Mouse (Mus musculus): ENCODE data around the gene Gm13078. TPM values are rescaled to one million over a fixed set of nuclear protein-coding genes. Genes with fewer than 3 reads are reported as not detected.

Gm13078 gene
- not detected in 2 replicates for polyA plus RNA-seq (2016; fragmentation: Nextera tagmentation; extraction: Ambion mirVana)

DNA sequence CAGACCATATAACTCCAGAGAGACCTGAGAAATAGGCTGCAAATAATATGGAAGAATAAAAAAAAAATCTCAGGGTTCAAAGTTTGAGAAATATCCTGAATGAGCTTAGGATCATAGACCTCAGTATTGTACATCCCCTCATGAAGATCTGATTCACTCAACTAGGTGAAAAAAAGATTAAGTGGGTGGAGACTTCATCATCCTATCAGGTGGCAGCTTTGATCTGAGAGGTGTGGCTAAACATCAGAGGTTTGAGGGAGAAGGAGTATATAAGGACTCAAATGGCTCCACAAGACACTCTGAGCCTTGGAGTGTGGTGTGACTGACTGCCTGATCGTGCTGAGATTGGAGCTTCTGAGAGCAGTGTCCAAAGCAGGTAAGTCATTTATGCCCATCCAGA lies at the start of gene Gm13078:
Gm13078 (plus strand) TSS at position 301 of the 400 bp plus-strand sequence.
- Histone ChIP-seq H3K36me3 (replicated peaks) (no peaks in the 10 kb centered on the region), H3K27ac (replicated peaks) (no peak within 1 kb of the TSS), H3K4me1 (no peaks in the 10 kb centered on the region), H3K4me3 (no peak within 1 kb of the TSS), H3K9me3 (peaks cover 53% of the 10 kb centered on the region), H3K27me3 (replicated peaks; ENCODE audit: low read depth, poor library complexity, severe bottlenecking) (no peaks in the 10 kb centered on the region)
- DNase-seq (ENCODE audit: low spot score): no peak
- 77% methylated on average over 1 of the region's 1 CpGs for WGBS

DNA sequence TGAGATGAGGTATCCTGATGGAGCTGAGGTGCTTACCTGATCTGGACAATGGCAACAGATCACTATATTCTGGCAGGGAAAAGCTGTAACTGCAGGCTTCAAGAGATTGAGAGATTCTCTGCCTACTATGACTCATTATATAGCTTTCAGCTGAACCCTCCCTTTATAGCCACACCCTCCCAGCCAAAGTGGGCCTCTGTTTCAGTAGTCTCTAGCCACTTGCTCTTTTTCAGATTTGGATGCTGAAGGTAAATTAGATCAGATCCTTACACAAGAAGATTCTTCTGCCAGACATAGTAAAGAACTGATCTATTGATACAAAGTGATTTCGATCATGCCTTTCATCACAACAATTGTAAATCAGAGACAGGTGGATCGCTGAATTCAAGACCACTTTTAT lies 16.6 kb upstream of the Gm13078 start, which contains the start of gene Gm13089:
Gm13089 (minus strand) TSS at position 101 of the 400 bp plus-strand sequence.
- WGBS: 80% methylated on average over 2 of the region's 2 CpGs
- Histone ChIP-seq H3K27ac (replicated peaks) (no peak within 1 kb of the TSS), H3K4me3 (no peak within 1 kb of the TSS), H3K36me3 (replicated peaks) (no peaks in the 10 kb centered on the region), H3K4me1 (no peaks in the 10 kb centered on the region), H3K9me3 (peaks cover 52% of the 10 kb centered on the region), H3K27me3 (replicated peaks; ENCODE audit: low read depth, poor library complexity, severe bottlenecking) (no peaks in the 10 kb centered on the region)
- DNase-seq (ENCODE audit: low spot score): no peak

Other genes starting within 250 kb of the Gm13078 start
- gene Gm13043, start 208.1 kb upstream of the Gm13078 start, polyA plus RNA-seq (2016; fragmentation: Nextera tagmentation; extraction: Ambion mirVana): not detected in 2 replicates
- gene Gm13040, start 183.5 kb upstream of the Gm13078 start, polyA plus RNA-seq (2016; fragmentation: Nextera tagmentation; extraction: Ambion mirVana): not detected in 2 replicates
- not detected in 2 replicates for gene BC080695, start 167.8 kb upstream of the Gm13078 start, polyA plus RNA-seq (2016; fragmentation: Nextera tagmentation; extraction: Ambion mirVana)
- not detected in 2 replicates for gene Gm13057, start 167.7 kb upstream of the Gm13078 start, polyA plus RNA-seq (2016; fragmentation: Nextera tagmentation; extraction: Ambion mirVana)
- not detected in 2 replicates for gene Gm13083, start 104.5 kb upstream of the Gm13078 start, polyA plus RNA-seq (2016; fragmentation: Nextera tagmentation; extraction: Ambion mirVana)
- gene Gm13088, start 62.2 kb upstream of the Gm13078 start, polyA plus RNA-seq (2016; fragmentation: Nextera tagmentation; extraction: Ambion mirVana): not detected in 2 replicates
- gene Gm13089, start 16.7 kb upstream of the Gm13078 start, polyA plus RNA-seq (2016; fragmentation: Nextera tagmentation; extraction: Ambion mirVana): not detected in 2 replicates
- gene Gm13023, start 69.9 kb downstream of the Gm13078 start, polyA plus RNA-seq (2016; fragmentation: Nextera tagmentation; extraction: Ambion mirVana): not detected in 2 replicates
- gene Gm13084, start 96.6 kb downstream of the Gm13078 start, polyA plus RNA-seq (2016; fragmentation: Nextera tagmentation; extraction: Ambion mirVana): not detected in 2 replicates
- not detected in 2 replicates for gene Gm13103, start 127.0 kb downstream of the Gm13078 start, polyA plus RNA-seq (2016; fragmentation: Nextera tagmentation; extraction: Ambion mirVana)
- gene Pramef6, start 180.9 kb downstream of the Gm13078 start, polyA plus RNA-seq (2016; fragmentation: Nextera tagmentation; extraction: Ambion mirVana): not detected in 2 replicates
- not detected in 2 replicates for gene Pramef25, start 231.6 kb downstream of the Gm13078 start, polyA plus RNA-seq (2016; fragmentation: Nextera tagmentation; extraction: Ambion mirVana)
- not detected in 2 replicates for gene Gm13101, start 247.5 kb downstream of the Gm13078 start, polyA plus RNA-seq (2016; fragmentation: Nextera tagmentation; extraction: Ambion mirVana)